Mouse (Mus musculus) kidney, postnatal 25 days (tissue): ENCODE results near the gene Iffo1.

Source experiments
- DNase-seq, 2 experiments: peaks; one replicate each; pipeline ENCODE4 v3.0.0; 2021; ENCODE audit warnings: mixed read lengths in 2 of 2

The Iffo1 gene

DNA sequence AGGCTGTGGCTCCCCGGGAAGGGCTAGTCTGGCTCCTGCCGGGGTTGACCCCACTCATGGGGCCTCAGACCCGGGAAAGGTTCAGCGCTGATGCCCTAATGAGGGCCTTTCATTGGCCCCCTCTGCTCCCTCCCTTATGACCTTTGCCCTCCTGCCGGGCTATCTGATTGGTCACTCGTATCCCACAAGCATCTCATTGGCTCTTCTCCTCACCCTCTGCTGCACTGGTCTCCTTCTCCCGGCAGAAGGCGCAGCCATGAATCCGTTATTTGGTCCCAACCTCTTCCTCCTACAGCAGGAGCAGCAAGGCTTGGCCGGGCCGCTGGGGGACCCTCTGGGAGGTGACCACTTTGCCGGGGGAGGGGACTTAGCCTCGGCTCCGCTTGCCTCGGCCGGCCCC, at the start of gene Iffo1:
Gene Iffo1 (plus strand): TSS at position 241 of the 400 bp plus-strand sequence.
- DNase-seq: peak; percentile 93 to 95

DNA sequence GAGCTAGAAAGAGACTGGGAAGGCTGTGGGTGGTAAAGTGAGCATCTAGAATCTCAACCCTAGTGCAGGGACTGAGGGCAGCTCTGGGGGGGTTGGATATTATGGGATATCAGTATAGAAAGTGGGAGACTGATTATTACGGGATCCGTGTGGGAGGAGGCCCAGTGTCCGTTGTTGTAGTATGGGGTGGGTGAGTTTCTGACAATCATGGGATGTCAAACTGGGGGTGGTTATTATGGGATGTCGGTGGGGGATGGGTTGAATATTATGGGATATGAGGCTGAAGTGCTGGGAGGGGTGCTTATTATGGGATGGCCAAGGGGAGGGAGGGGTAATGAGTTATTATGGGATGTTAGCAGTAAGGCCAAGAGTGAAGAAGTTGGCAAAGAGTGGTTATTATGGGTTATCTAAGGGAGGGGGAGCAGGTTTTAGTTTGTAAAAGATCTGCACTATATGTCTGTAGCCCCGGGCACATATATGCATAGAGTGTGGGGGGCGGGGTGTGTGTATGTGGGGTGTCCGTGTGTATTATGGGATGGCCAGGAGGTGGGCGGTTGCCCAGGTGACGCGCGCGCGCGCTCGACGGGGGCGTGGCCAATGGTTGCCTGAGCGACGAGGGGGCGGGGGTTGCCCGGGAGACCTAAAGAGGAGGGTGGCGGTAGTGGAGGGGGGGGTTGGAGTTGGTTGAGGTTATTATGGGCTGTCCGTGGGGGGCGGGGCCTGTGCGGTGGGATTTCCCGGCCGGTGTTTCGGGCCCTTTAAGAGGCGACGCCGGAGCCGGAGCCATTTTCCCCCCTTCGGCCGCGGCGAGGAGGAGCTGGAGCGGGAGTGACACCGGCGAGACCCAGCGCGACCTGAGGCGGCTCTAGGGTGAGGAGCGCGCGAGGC, 49.4 kb upstream of the Iffo1 start, which contains the start of gene Chd4:
Gene Chd4 (plus strand): TSS at position 591 of the 888 bp plus-strand sequence.
- DNase-seq: peak; percentile 98 to 99

- DNase-seq: no peak
Measured at GRCm38 (mm10) chr6:125096279-125096596, 48.8 kb upstream of the Iffo1 start.

GRCm38 (mm10) chr6:125096597-125097345, 48.3 kb upstream of the Iffo1 start:
- peak; percentile 76 to 91 for DNase-seq

DNA sequence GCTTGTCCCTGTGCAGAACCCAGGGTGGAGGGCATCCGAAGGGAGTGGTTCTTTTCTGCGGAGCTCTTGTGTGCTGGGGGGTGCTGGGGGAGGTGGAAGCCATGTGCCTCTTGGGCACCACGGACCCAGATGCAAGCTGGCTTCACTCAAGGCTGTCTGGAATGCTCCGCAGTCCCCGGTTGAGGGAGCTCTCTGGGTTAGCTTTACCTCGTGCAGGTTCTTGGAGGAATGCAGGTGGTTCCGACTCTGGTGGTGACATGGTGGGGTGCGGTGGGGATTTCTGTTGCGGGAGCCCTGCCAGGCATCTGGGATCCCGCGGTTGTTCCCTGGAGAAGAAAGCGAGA, 47.7 kb upstream of the Iffo1 start:
- peak; percentile 27 to 63 for DNase-seq

DNA sequence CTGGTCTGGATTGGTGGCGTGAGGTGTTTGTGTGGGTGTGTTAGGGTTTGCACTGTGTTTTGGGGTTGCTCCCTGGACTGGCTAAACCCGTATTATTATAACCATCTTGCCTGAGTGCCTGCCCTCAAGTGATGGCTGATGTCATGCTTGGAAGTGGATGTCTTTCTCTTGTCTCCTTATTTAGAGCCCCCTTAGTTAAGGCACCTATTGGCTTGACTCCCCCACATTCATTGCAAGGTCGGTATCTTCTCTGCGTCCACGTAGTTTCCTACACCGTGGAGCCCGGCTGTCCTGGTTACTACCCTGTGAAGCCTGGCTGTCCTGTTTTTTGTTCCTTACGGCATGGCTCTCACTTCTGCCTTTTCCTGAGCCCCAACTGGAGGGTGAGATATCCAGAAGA, 47.1 kb upstream of the Iffo1 start:
- no peak for DNase-seq

GRCm38 (mm10) chr6:125098513-125098912, 46.5 kb upstream of the Iffo1 start:
- no peak for DNase-seq

GRCm38 (mm10) chr6:125099421-125099971, 45.5 kb upstream of the Iffo1 start:
- peak; percentile 39 to 69 for DNase-seq

DNA sequence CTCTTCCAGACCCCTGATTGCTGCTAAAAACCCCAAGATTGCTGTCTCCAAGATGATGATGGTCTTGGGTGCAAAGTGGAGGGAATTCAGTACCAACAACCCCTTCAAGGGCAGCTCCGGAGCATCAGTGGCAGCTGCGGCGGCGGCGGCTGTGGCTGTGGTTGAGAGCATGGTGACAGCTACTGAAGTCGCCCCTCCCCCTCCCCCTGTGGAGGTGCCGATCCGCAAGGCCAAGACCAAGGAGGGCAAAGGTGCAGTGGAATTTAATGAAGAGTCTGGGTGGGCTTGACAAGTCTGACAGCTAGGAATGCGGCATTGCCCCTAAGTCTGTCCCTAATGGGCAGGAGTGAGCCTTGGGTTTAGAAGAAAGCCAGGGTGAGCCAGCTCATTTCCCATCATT, 43.6 kb upstream of the Iffo1 start:
- DNase-seq: no peak

- no peak for DNase-seq
Measured at GRCm38 (mm10) chr6:125104223-125104622, 40.8 kb upstream of the Iffo1 start.

DNA sequence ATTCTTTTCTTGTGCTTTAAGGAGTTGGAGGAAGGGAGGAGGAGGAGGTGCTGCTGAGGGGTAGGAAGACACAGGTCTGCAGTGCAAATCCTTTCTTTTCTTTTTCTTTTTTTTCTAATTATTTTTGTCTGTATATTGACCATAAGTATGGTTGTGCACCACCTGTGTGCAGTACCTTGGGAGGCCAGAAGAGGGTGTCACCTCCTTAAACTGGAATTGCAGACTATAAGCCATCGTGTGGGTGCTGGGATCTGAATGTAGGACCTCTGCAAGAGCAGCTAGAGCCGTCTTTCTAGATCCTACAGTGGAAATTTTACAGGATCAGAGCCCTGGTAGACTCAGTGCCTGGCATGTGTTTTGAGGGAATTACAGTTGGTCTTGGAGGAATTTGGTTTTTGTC, 37.3 kb upstream of the Iffo1 start:
- no peak for DNase-seq

DNA sequence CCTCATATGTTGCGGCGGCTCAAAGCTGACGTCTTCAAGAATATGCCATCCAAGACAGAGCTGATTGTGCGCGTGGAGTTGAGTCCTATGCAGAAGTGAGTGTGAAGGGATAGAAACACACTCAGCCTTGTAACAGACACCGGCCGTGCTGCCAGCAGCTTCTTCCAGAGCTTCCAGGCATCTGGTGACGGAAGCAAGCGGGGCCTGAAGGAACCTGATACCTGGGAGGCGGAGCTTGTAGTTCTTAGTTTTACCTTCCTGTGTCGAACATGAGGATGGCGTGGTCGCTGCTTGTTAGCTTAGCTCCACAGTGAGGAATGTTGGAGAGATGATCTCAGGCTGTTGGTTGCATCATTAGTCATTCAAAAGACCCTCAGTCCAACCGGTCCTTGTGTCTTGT, 35.7 kb upstream of the Iffo1 start:
- no peak for DNase-seq

GRCm38 (mm10) chr6:125110927-125111326, 34.1 kb upstream of the Iffo1 start:
- DNase-seq: peak in 1 of 2 experiments; percentile 74

GRCm38 (mm10) chr6:125112553-125112952, 32.5 kb upstream of the Iffo1 start:
- no peak for DNase-seq

- DNase-seq: peak in 1 of 2 experiments; percentile 45
Measured at GRCm38 (mm10) chr6:125119387-125119786, 25.7 kb upstream of the Iffo1 start.

- no peak for DNase-seq
Measured at GRCm38 (mm10) chr6:125128724-125129123, 16.3 kb upstream of the Iffo1 start.

DNA sequence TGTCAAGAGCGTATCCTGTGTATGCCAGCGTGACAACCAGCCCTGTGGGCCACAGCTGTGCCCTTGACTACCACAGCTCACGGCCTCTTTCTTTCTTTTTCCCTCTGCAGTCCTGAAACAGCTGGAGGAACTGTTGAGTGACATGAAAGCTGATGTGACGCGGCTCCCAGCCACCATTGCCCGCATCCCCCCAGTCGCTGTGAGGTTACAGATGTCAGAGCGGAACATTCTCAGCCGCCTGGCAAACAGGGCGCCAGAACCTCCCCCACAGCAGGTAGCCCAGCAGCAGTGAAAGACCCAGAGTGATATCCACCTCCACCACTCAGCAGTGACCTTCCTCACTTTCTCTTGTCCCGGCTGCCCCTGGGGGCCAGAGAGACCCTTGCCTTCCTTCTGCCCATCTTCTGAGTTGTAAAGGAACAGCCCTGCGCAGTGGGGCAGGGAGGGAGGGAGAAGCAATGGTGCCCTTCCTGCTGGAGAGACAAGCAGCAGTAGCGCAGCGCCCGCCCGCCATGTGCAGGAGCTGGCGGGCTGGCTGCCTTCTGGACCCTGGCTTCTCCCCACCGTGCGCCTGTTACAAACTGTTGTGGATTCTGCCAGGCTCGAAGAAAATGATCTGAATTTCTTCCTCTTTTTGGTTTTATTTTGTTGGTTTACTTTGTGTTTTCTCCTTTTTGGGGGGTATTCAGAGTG, 15.2 kb upstream of the Iffo1 start:
- DNase-seq: no peak

DNA sequence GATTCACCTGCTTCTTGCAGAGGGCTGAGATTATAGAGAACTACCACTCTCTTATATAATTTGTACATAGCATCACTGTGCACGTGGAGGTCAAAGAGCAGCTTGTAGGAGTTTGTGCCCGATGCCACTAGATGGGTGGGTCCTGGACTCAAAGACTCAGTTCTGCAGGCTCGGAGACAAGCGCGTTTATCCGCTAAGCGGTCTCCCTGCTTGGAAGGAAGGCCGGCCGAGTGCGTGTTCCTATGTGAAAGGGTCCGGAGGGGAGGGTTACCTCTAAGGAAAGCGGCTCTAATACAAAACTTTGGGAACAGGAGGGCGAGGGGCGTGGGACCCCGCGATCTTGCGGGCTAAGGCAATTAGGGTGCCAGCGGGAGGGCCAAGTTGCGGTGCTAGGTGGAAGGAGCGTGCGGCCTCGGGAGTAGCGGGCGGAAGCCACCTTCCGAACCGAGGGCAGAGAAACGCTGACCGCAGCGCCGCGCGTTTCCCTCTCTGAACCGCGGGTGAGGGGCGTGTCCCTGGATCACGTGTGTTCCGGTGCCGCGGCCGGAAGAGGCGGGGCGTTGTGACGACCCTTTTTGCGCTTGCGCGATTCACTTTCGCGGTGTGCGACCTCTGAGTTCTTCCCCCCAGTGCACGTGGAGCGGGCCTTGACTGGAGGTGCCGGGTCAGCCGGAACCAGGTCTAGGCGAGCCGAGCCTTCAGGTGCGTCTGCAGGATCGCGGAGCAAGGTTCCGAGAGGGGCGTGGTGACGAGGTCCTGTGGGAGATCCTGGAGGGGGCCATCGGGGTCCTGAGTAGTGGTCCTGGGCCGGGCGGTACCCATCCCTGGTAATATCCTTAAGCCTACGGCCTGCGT, 13.5 kb upstream of the Iffo1 start, which contains the start of gene Nop2:
Gene Nop2 (plus strand): TSS at position 608 of the 855 bp plus-strand sequence.
- peak; percentile 91 to 95 for DNase-seq

GRCm38 (mm10) chr6:125132470-125132869, 12.6 kb upstream of the Iffo1 start:
- DNase-seq: no peak

- DNase-seq: peak; percentile 63 to 73
Measured at GRCm38 (mm10) chr6:125137002-125137671, 7.9 kb upstream of the Iffo1 start.

GRCm38 (mm10) chr6:125139747-125140146, 5.3 kb upstream of the Iffo1 start:
- DNase-seq: no peak
